ENCODE assay signal across 26 mouse cellular contexts in genomic region chr9:29115337-29115736, GRCm38 (mm10).
DNase-seq lines count a peak whose midpoint lies in the region; ATAC-seq and TF ChIP-seq lines count a peak whose summit lies in the region.
"Had no signal": no experiment of that assay in that cellular context is flagged by ENCODE, and none has a peak within 500 bp of the region (broad histone marks: within the 10 kb centered on the region; RNA-seq: fewer than 3 reads in every experiment).

No protein-coding gene starts in this region.

- no peaks in the 10 kb centered on the region for H3K27me3 ChIP-seq in forebrain, embryonic 11.5 days (ENCODE audit: control insufficient read depth, insufficient read depth, low read length)
- no peaks in the 10 kb centered on the region for H3K27me3 ChIP-seq in forebrain, postnatal 0 days (ENCODE audit: insufficient read depth, low read length)
- H3K27me3 ChIP-seq in forebrain, embryonic 14.5 days (replicated peaks; ENCODE audit: control insufficient read depth, insufficient read depth, low read length) = no peaks in the 10 kb centered on the region
- H3K27me3 ChIP-seq in forebrain, embryonic 13.5 days = no peaks in the 10 kb centered on the region
- H3K27me3 ChIP-seq: CH12.LX; embryonic facial prominence, embryonic 13.5 days; embryonic facial prominence, embryonic 15.5 days; Patski had no signal

- no peak overlapping the region for H3K9ac ChIP-seq in forebrain, embryonic 11.5 days (ENCODE audit: low read length)
- H3K9ac ChIP-seq in forebrain, postnatal 0 days = no peak overlapping the region
- no peak overlapping the region for H3K9ac ChIP-seq in forebrain, embryonic 14.5 days (ENCODE audit: low read length)
- no peak overlapping the region for H3K9ac ChIP-seq in forebrain, embryonic 13.5 days
- H3K9ac ChIP-seq: embryonic facial prominence, embryonic 13.5 days; embryonic facial prominence, embryonic 15.5 days had no signal

- no peaks in the 10 kb centered on the region for H3K9me3 ChIP-seq in forebrain, embryonic 11.5 days (ENCODE audit: control insufficient read depth, low read length)
- H3K9me3 ChIP-seq in forebrain, postnatal 0 days (ENCODE audit: low read length) = no peaks in the 10 kb centered on the region
- no peaks in the 10 kb centered on the region for H3K9me3 ChIP-seq in forebrain, embryonic 14.5 days (replicated peaks; ENCODE audit: control insufficient read depth, low read length)
- H3K9me3 ChIP-seq in forebrain, embryonic 13.5 days (replicated peaks) = no peaks in the 10 kb centered on the region
- H3K9me3 ChIP-seq: embryonic facial prominence, embryonic 13.5 days; embryonic facial prominence, embryonic 15.5 days; forebrain, embryonic 10.5 days had no signal

- intact Hi-C loops in heart, postnatal 25 days (cut with DNase I) = no loop called here

- H3K36me3 ChIP-seq in forebrain, embryonic 11.5 days (ENCODE audit: control insufficient read depth, insufficient read depth, low read length) = no peaks in the 10 kb centered on the region
- H3K36me3 ChIP-seq in forebrain, postnatal 0 days (ENCODE audit: insufficient read depth) = no peaks in the 10 kb centered on the region
- no peaks in the 10 kb centered on the region for H3K36me3 ChIP-seq in forebrain, embryonic 14.5 days (ENCODE audit: control insufficient read depth, insufficient read depth, low read length)
- H3K36me3 ChIP-seq in forebrain, embryonic 13.5 days (ENCODE audit: poor library complexity, severe bottlenecking) = no peaks in the 10 kb centered on the region
- H3K36me3 ChIP-seq: embryonic facial prominence, embryonic 13.5 days; embryonic facial prominence, embryonic 15.5 days; forebrain, embryonic 10.5 days; G1E had no signal

- no peak for TF ChIP-seq CTCF in forebrain, postnatal 0 days (IDR thresholded peaks at IDR 0.05; ENCODE audit: low read depth)

- H3K4me2 ChIP-seq in forebrain, embryonic 11.5 days (ENCODE audit: low read depth, low read length, severe bottlenecking) = no peak overlapping the region
- H3K4me2 ChIP-seq in forebrain, postnatal 0 days (ENCODE audit: low read depth) = no peak overlapping the region
- no peak overlapping the region for H3K4me2 ChIP-seq in forebrain, embryonic 14.5 days (ENCODE audit: low read length)
- H3K4me2 ChIP-seq in forebrain, embryonic 13.5 days = no peak overlapping the region
- H3K4me2 ChIP-seq: embryonic facial prominence, embryonic 13.5 days; embryonic facial prominence, embryonic 15.5 days had no signal

- no peaks in the 10 kb centered on the region for H3K4me1 ChIP-seq in forebrain, embryonic 11.5 days (replicated peaks; ENCODE audit: control insufficient read depth, insufficient read depth, low read length)
- no peaks in the 10 kb centered on the region for H3K4me1 ChIP-seq in forebrain, postnatal 0 days (ENCODE audit: insufficient read depth)
- 0 out of 2 replicates have a peak, but pooled peaks cover 6% of the 10 kb centered on the region for H3K4me1 ChIP-seq in forebrain, embryonic 14.5 days (ENCODE audit: control insufficient read depth, insufficient read depth, low read length)
- H3K4me1 ChIP-seq in forebrain, embryonic 13.5 days = peaks cover 19% of the 10 kb centered on the region
- H3K4me1 ChIP-seq: embryonic facial prominence, embryonic 13.5 days; embryonic facial prominence, embryonic 15.5 days had no signal

- peak; percentile 51 for DNase-seq in forebrain, embryonic 11.5 days (ENCODE audit: low spot score)
- DNase-seq in forebrain, postnatal 0 days = no peak
- DNase-seq in forebrain, embryonic 14.5 days (ENCODE audit: low spot score) = peak; percentile 43
- peak; percentile 30 for DNase-seq in retina, embryonic 14.5 days (ENCODE audit: low spot score)
- no peak for DNase-seq in heart, postnatal 25 days (ENCODE audit: low spot score)
- no peak for DNase-seq in heart, adult 11 months
- DNase-seq: adrenal gland, adult 8-10 months; adrenal gland, postnatal 14 days; adrenal gland, postnatal 36 days; B cell, adult 2 months; cerebellum, adult 11-12 months; cerebellum, adult 2 months; cerebellum, adult 9-11 months; cerebellum, postnatal 14 days; cerebellum, postnatal 36 days; embryo, embryonic 11 days had no signal

- peak; percentile 42 for ATAC-seq in forebrain, embryonic 11.5 days (replicated peaks; ENCODE audit: low FRiP score)
- no peak for ATAC-seq in forebrain, postnatal 0 days
- no peak for ATAC-seq in forebrain, embryonic 14.5 days
- no peak for ATAC-seq in forebrain, embryonic 13.5 days
- ATAC-seq: activated CD4-positive, CD25-positive, alpha-beta regulatory T cell, adult 4 months; CD4-positive, CD25-positive, alpha-beta regulatory T cell, adult 4 months; Patski had no signal

- WGBS in forebrain, embryonic 11.5 days = 8% methylated on average over 2 of the region's 2 CpGs
- 6% methylated on average over 2 of the region's 2 CpGs for WGBS in forebrain, postnatal 0 days
- WGBS in forebrain, embryonic 14.5 days = 1% methylated on average over 2 of the region's 2 CpGs
- 1% methylated on average over 2 of the region's 2 CpGs for WGBS in forebrain, embryonic 13.5 days

- H3K27ac ChIP-seq in forebrain, embryonic 11.5 days (ENCODE audit: low read depth, low read length) = no peak overlapping the region
- H3K27ac ChIP-seq in forebrain, postnatal 0 days (ENCODE audit: low read depth, low read length) = no peak overlapping the region
- no peak overlapping the region for H3K27ac ChIP-seq in forebrain, embryonic 14.5 days (ENCODE audit: low read depth, low read length)
- no peak overlapping the region for H3K27ac ChIP-seq in forebrain, embryonic 13.5 days
- H3K27ac ChIP-seq: embryonic facial prominence, embryonic 13.5 days; embryonic facial prominence, embryonic 15.5 days; forebrain, embryonic 10.5 days had no signal

- no peak overlapping the region for H3K4me3 ChIP-seq in forebrain, embryonic 11.5 days (ENCODE audit: low read depth, low read length)
- H3K4me3 ChIP-seq in forebrain, postnatal 0 days (ENCODE audit: low read depth, low read length) = no peak overlapping the region
- no peak overlapping the region for H3K4me3 ChIP-seq in forebrain, embryonic 14.5 days (ENCODE audit: low read depth, low read length)
- no peak overlapping the region for H3K4me3 ChIP-seq in forebrain, embryonic 13.5 days
- H3K4me3 ChIP-seq: embryonic facial prominence, embryonic 13.5 days; embryonic facial prominence, embryonic 15.5 days; erythroblast, embryonic 14.5 days; forebrain, embryonic 10.5 days had no signal

Comparison
In these comparisons a context has a peak if more than half of its experiments do, and no peak if none do; other contexts are left out.
1. DNase-seq: peak in forebrain, embryonic 11.5 days (single experiment), forebrain, embryonic 14.5 days (single experiment) and retina, embryonic 14.5 days (single experiment); none in forebrain, postnatal 0 days (single experiment), heart, postnatal 25 days (single experiment) and heart, adult 11 months (single experiment).